Mouse (Mus musculus): ENCODE measurements around the gene Pla2g7.

The Pla2g7 gene

GRCm38 (mm10) chr17:43649641-43650436 lies 81.9 kb downstream of the Pla2g7 start:
- DNase-seq, result peak; percentile 18

GRCm38 (mm10) chr17:43651314-43652046 lies 83.6 kb downstream of the Pla2g7 start:
- no peak for DNase-seq
